Mouse (Mus musculus) lung, embryonic 16.5 days (tissue): ENCODE data around the gene Sfxn2. TPM values are rescaled to one million over a fixed set of nuclear protein-coding genes. Genes with fewer than 3 reads are reported as not detected.
A peak's percentile ranks its signal among the peaks of the same experiment; 100 is the strongest.

ENCODE experiments used
- ATAC-seq: fragments of 200-750 bp; cut with Nextera tagmentation; 2 replicates; pipeline ENCODE4 v1.8.0; 2017; ENCODE audit warnings: low read depth, mild to moderate bottlenecking, moderate library complexity
- H3K27ac ChIP-seq: fragments of 300-500 bp; sonication (generic); 2 replicates; pipeline ENCODE4 v1.5.1; 2014; ENCODE audit warnings: mild to moderate bottlenecking, control low read depth, low read length
- H3K27me3 ChIP-seq: fragments of 300-500 bp; sonication (generic); 2 replicates; pipeline ENCODE4 v1.6.1; 2014; ENCODE audit warnings: low read depth, low read length, mixed read lengths; ENCODE audit not compliant: control insufficient read depth, insufficient read depth
- H3K36me3 ChIP-seq: fragments of 300-500 bp; sonication (generic); 2 replicates; pipeline ENCODE4 v1.6.1; 2014; ENCODE audit warnings: low read length; ENCODE audit not compliant: control insufficient read depth, insufficient read depth
- H3K4me1 ChIP-seq: fragments of 300-500 bp; sonication (generic); replicated peaks from 2 replicates; pipeline ENCODE4 v1.6.1; 2014; ENCODE audit warnings: low read length, mixed read lengths; ENCODE audit not compliant: control insufficient read depth, insufficient read depth
- H3K4me2 ChIP-seq: fragments of 300-500 bp; sonication (generic); 2 replicates; pipeline ENCODE4 v1.6.1; 2014; ENCODE audit warnings: low read depth, low read length, control low read depth
- H3K4me3 ChIP-seq: fragments of 300-500 bp; sonication (generic); 2 replicates; pipeline ENCODE4 v1.5.1; 2014; ENCODE audit warnings: mild to moderate bottlenecking, low read length, control low read depth
- H3K9ac ChIP-seq: fragments of 300-500 bp; sonication (generic); 2 replicates; pipeline ENCODE4 v1.6.1; 2014; ENCODE audit warnings: low read length, control low read depth
- H3K9me3 ChIP-seq: fragments of 300-500 bp; sonication (generic); 2 replicates; pipeline ENCODE4 v1.6.1; 2016; ENCODE audit warnings: low read length; ENCODE audit not compliant: control insufficient read depth
- WGBS: fragments of 180-500 bp; shearing (Covaris S2); extraction: QIAGEN DNeasy Blood & Tissue Kit; methylation state at CpG from one replicate; pipeline ENCODE4 v1.1.7; 2014; 5-methylcytosine and 5-hydroxymethylcytosine counted together
- polyA plus RNA-seq: library from polyadenylated mRNA; unstranded; fragments of >200 nt; fragmentation: Nextera tagmentation; extraction: Ambion mirVana; gene quantifications from 2 replicates; pipeline ENCODE4 v1.2.1, GENCODE M21; 2015

Gene Sfxn2
- 24.6 and 28.4 TPM in 2 replicates for polyA plus RNA-seq

DNA sequence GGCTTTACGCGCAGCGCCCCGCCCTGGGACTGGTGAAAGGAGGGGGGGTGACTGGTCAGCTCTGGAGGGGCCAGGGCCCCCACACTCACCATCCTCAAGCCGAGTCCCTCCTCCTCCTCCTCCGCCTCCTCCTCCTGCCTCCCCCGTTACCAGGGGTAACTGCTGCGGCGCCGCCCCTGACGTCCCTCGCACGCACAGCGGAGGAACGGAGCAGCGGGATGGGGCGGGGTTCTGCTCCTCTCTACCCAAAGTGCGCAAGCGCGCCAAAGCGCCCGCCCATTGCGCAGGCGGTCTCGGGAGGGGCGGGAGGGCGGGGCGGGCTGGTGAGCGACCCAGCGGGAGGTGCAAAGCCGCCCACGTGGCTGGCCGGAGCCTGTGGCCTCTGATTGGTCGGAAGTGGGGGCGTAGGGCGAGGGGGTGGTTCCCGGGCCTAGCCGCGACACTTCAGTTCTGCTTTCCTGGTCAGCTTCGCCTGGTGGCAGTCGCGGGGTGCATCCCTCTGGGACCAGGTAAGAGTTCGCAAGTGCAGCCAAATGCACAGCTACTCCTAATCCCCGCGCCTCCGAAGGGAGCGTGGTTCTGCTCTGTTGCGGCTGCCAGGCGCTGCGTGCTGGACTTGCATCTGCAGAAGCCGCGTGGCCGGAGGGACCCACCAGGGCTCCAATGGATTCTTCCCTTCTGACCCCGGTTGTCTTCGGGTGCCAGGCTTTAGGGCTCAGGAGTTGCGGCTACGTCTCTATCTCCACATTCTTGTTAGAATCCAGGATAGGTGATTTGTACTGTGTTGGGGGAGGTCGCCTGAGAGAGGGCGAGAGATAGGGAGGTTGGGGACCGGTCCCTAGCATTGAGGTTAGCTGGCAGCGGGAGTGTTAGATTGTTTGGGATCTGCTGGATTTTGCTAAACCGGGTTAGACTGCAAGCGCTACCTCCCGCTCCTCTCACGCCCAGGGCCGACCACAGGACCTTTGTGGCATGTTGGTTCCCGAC, at the start of gene Sfxn2, which contains the start of gene Arl3:
TSS of gene Sfxn2 (plus strand) at position 415 of the 987 bp plus-strand sequence.
TSS of gene Arl3 (minus strand) at position 248 of the 987 bp plus-strand sequence.
- H3K36me3 ChIP-seq, result no peaks in the 10 kb centered on the region
- H3K27ac ChIP-seq, result peak within 1 kb of the TSS; percentile 68
- H3K27me3 ChIP-seq, result no peaks in the 10 kb centered on the region
- peak within 1 kb of the TSS; percentile 61 for H3K4me3 ChIP-seq
- under 1% methylated on average over 49 of the region's 67 CpGs for WGBS
- peak within 1 kb of the TSS; percentile 68 for H3K4me2 ChIP-seq
- peak within 1 kb of the TSS; percentile 69 for H3K9ac ChIP-seq
- H3K9me3 ChIP-seq, result no peaks in the 10 kb centered on the region
- H3K4me1 ChIP-seq, result peaks cover 20% of the 10 kb centered on the region
- ATAC-seq, result peak; percentile 97

DNA sequence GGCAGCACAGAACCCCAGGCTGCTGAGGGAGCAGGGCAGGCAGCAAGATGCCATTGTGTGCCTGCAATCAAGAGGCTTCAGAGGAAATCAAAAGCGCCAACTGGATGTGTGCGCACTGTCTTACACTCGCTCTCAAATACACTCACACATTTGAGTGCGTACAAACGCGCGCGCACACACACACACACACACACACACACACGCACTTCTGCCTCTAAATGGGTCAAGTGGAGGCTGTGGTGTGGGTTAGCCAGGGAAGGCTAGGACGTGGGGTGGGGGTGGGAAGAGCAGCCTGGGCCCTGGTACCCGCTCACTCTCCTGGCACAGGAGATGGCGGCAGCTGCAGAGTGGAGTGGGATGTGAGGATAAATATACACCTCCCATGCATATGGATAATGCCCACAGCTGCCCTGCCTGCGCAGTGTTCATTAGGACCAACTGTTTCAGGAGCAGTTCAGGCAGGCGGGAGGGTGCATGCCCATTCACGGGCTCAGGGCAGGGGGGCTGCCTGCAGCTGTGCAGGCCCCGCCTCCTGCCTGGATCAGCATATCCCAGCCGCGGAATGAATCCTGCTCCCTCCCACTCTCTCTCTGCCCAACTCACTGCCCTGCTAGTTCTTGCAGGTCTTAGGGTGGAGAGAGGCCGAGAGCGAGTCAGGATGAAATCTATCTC, 49.5 kb upstream of the Sfxn2 start:
- WGBS, result 9% methylated on average over 20 of the region's 20 CpGs
- H3K9ac ChIP-seq, result peak overlapping the region; percentile 58
- peak; percentile 80 for ATAC-seq
- peak overlapping the region; percentile 25 for H3K4me3 ChIP-seq
- no peaks in the 10 kb centered on the region for H3K9me3 ChIP-seq
- peaks cover 54% of the 10 kb centered on the region for H3K4me1 ChIP-seq
- H3K27me3 ChIP-seq, result no peaks in the 10 kb centered on the region
- H3K4me2 ChIP-seq, result peak overlapping the region; percentile 54
- H3K27ac ChIP-seq, result peak overlapping the region; percentile 87
- H3K36me3 ChIP-seq, result no peaks in the 10 kb centered on the region

DNA sequence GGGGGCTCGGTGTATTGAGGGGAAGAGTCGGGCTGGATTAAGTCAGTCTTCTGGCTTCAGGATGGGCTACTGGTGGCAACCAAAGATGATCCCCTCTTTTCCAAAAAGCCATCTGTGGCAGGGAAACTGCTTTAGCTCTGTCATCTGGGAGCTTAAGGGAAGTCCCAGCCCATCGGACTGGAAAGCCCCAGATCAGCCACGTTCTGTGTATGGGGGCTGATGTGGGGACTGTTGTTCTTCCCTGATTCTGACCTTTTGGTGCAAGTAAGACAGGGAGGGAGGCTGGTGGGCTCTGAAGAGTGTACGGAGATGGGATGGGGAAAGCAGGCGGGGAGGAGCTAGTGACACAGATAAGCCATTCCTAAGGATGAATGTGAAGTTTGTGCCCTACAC, 49.0 kb upstream of the Sfxn2 start:
- ATAC-seq, result no peak
- H3K36me3 ChIP-seq, result no peaks in the 10 kb centered on the region
- H3K9me3 ChIP-seq, result no peaks in the 10 kb centered on the region
- H3K9ac ChIP-seq, result peak overlapping the region; percentile 58
- H3K27ac ChIP-seq, result peak overlapping the region; percentile 87
- H3K4me3 ChIP-seq, result peak overlapping the region; percentile 25
- WGBS, result 16% methylated on average over 6 of the region's 6 CpGs
- H3K4me1 ChIP-seq, result peaks cover 54% of the 10 kb centered on the region
- H3K27me3 ChIP-seq, result no peaks in the 10 kb centered on the region
- peak overlapping the region; percentile 54 for H3K4me2 ChIP-seq

DNA sequence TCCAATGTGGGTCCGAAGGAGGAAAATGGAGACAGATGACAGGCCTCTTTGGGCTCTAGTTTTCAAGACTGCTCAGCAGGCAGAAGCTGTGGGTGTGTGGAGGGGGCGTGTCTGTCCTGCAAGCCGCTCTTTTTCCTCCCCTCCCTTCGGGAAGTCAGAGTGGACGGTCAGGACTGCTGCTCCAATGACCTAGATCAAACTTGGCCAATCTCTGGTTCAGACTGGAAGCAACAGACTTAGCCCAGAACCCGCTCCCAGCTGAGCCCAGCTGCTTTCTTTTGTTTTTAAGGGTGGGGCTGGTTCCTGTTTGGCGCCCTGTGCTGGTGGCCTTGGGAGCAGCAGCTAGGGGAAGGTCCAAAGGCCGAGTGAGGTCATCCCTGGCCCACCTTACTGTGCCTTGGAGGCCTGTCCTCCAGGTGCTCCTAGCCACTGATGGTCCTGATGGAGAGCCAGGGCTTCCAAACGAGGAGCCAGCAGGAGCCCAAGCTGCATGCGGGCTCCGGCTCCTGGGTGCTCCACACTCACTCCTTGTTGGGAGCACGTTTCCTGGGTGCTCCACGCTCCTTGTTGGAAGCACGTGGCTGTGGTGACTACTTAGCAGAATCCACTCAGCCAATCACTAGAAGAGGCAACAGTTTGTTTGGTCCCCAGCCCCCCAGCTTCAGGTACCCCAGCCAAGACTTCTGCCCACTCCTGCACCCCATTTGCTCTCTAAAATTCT, 48.4 kb upstream of the Sfxn2 start:
- WGBS, result 31% methylated on average over 14 of the region's 14 CpGs
- Histone ChIP-seq H3K4me2 (peak overlapping the region; percentile 54), H3K27ac (peak overlapping the region; percentile 87), H3K9me3 (no peaks in the 10 kb centered on the region), H3K9ac (peak overlapping the region; percentile 58; the same call in 1 of the 2 replicates), H3K4me3 (no peak overlapping the region), H3K27me3 (no peaks in the 10 kb centered on the region), H3K36me3 (no peaks in the 10 kb centered on the region), H3K4me1 (peaks cover 58% of the 10 kb centered on the region)
- peak; percentile 40 for ATAC-seq

DNA sequence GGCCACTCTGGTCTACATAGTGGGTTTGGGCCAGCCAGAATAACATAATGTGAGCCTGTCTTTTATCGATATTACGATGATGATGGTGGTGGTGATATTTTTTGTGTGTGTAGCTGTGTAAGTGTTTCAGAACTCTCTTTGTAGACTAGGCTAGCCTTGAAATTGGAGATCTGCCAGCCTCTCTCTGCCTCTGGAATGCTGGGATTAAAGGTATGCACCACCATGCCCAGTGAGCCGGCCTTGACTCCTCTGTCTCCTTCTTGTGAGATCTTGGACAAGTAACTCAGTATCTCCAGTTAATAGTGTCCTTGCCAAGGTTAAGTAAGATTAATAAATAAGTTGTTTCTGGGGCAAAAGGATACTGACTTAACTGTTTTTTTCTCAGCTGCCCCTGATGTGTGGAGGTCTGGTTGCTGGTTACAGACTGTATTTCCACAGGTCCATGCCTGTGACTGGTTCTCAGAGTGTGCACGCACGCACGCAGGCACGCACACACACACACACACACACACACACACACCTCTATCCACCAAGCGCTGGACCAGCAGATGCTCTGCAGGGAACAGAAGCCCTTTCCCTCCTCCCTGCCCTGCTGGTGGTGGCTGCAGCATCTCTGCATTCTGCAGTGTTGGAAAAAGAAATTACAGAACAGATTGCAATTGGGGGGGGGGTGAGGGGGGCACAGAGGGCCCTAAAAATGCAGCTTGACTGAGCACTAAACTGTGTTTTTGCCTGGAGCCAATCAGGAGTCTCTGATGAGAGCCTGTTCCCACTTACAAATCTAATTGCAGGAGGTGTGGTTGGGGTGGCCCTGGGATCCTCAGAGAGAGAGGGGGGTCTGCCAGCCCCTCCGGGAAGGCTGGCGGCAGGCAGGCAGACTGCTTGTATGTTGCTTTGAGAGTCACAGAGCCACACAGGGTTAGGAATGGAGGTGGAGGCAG, 47.2 kb upstream of the Sfxn2 start:
- Histone ChIP-seq H3K27me3 (no peaks in the 10 kb centered on the region), H3K36me3 (no peaks in the 10 kb centered on the region), H3K27ac (peak overlapping the region; percentile 42; the same call in 1 of the 2 replicates), H3K4me2 (no peak overlapping the region), H3K9me3 (no peaks in the 10 kb centered on the region), H3K4me3 (no peak overlapping the region), H3K4me1 (peaks cover 70% of the 10 kb centered on the region), H3K9ac (no peak overlapping the region)
- WGBS, result 64% methylated on average over 10 of the region's 10 CpGs
- no peak for ATAC-seq

DNA sequence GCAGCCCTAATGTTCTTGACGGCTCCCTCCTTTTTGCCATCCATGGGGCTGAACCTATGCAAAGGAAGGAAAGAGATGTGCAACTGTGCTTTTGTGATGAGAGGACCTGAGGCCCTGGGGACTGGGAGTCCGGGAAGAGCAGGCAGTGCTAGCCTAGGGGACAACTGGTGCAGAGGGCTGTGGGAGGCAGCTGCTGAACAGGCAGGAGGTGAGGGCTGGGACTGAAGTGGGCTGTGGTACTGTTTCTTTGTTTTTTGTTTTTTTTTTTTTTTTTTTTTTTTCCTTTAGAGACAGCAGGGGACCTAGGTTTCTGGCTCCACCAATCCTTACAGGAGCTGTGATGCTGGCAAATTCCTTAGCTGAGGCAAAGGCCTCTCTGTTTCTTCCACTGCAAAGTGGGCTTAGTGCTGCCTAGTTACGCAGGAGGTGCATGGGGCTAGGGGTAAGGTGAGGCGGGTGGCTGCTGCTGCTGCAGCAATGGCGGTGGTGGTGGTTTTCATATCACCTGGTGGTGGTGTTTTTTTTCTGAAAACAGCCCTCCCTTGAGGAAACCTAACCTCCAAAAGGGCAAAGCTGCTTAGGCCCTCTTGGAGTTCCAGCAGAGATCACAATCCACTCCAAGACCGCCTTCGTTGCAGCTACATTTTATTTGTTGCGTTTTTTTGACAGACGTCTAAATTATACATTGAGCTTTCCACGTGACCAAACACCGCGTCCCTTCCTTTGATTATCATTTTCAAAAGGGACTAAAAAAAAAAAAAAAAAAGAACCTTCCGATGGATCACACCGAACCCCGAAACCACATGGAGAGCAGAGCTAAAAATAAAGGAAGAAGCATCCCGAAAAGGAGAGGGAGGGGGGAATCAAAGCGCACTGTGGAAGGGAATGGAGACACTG, 45.3 kb upstream of the Sfxn2 start:
- peak overlapping the region; percentile 32 for H3K4me3 ChIP-seq
- no peak for ATAC-seq
- peak overlapping the region; percentile 61; the same call in 1 of the 2 replicates for H3K9ac ChIP-seq

DNA sequence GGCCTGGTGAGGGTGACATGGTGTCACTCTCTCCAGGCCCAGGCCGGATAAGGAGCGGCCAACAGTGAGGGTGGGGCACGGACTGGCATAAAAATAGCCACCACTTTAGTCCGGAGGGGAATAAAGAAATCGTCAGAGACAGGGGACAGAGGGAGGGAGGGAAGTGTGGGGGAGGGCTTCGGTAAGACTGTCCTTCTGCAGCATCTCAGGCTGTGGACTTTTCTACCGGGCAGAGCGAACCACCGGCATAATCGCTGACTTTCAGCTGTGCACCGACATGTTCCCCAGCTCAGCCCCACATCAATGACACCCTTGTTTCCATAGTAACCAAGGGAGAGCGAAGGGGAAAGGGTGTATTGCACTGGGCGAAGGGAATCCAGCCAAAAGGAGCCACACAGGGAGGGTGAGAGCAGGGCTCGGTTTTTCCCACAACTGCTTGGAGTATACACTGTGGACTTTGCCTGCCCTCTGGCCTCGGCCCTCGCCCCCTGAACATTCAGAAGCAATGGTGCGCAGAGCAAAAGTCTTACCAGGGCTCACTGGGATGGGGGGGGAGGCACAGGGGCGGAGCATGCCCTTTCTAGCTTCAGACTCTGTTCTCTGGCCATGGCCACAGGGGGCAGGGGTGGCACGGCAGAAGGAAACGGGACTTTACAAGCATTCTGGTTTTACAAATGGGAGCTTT, 44.5 kb upstream of the Sfxn2 start:
- 3% methylated on average over 20 of the region's 20 CpGs for WGBS
- Histone ChIP-seq H3K36me3 (no peaks in the 10 kb centered on the region), H3K27ac (peak overlapping the region; percentile 94), H3K9ac (peak overlapping the region; percentile 61), H3K4me1 (peaks cover 83% of the 10 kb centered on the region), H3K9me3 (no peaks in the 10 kb centered on the region), H3K27me3 (no peaks in the 10 kb centered on the region), H3K4me2 (peak overlapping the region; percentile 63), H3K4me3 (peak overlapping the region; percentile 32)
- peak; percentile 51 for ATAC-seq

More for the DNA sequence above, 45.3 kb upstream of the Sfxn2 start:
- no peaks in the 10 kb centered on the region for H3K27me3 ChIP-seq
- H3K9me3 ChIP-seq, result no peaks in the 10 kb centered on the region
- H3K27ac ChIP-seq, result no peak overlapping the region; the same call in 1 of the 2 replicates
- peak overlapping the region; percentile 63 for H3K4me2 ChIP-seq
- no peaks in the 10 kb centered on the region for H3K36me3 ChIP-seq
- H3K4me1 ChIP-seq, result peaks cover 83% of the 10 kb centered on the region
- 27% methylated on average over 17 of the region's 17 CpGs for WGBS
